In the genomic region with DNA sequence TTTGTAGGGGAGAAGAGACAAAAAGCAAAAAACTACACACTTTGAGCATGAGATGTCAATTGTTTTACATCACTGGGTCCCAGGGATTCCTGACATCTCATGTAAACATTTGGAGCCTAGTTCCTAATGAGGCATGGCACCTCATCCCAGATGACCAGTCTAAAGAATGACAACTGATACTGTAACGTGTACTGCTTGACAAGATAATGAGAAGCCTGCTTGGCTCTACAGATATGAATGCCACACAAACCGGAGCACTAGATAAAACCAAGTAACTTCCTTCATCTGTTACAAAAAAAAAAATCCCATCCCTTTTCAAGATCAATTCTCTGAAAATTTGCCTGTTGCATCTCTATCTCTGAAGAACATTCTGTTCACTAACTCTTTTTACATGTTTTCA, we compare ENCODE assay signal across 26 mouse cellular contexts. TPM values are rescaled to one million over a fixed set of nuclear protein-coding genes. Genes with fewer than 3 reads are reported as not detected.
DNase-seq lines count a peak whose midpoint lies in the region; ATAC-seq lines count a peak whose summit lies in the region.
"Had no signal": no experiment of that assay in that cellular context is flagged by ENCODE, and none has a peak within 500 bp of the region (broad histone marks: within the 10 kb centered on the region; RNA-seq: fewer than 3 reads in every experiment).

No protein-coding gene starts in this region.

- no peak overlapping the region for H3K9ac ChIP-seq in liver, embryonic 11.5 days (ENCODE audit: low read depth, low read length)
- no peak overlapping the region for H3K9ac ChIP-seq in liver, embryonic 15.5 days
- no peak overlapping the region for H3K9ac ChIP-seq in intestine, embryonic 16.5 days (ENCODE audit: low read depth, low read length)
- H3K9ac ChIP-seq: embryonic facial prominence, embryonic 15.5 days; forebrain, embryonic 15.5 days; heart, embryonic 12.5 days; hindbrain, embryonic 15.5 days had no signal

- no peaks in the 10 kb centered on the region for H3K9me3 ChIP-seq in liver, embryonic 11.5 days (ENCODE audit: control insufficient read depth, low read length)
- no peaks in the 10 kb centered on the region for H3K9me3 ChIP-seq in liver, embryonic 15.5 days (replicated peaks)
- H3K9me3 ChIP-seq in intestine, embryonic 16.5 days (ENCODE audit: control insufficient read depth, low read length), result no peaks in the 10 kb centered on the region
- H3K9me3 ChIP-seq: embryonic facial prominence, embryonic 15.5 days; forebrain, embryonic 15.5 days; heart, embryonic 12.5 days; hindbrain, embryonic 15.5 days had no signal

- 24% methylated on average over 2 of the region's 2 CpGs for WGBS in liver, embryonic 11.5 days
- 21% methylated on average over 2 of the region's 2 CpGs for WGBS in liver, embryonic 15.5 days (ENCODE audit: insufficient replicate concordance)
- 76% methylated on average over 2 of the region's 2 CpGs for WGBS in intestine, embryonic 16.5 days

- H3K4me2 ChIP-seq in liver, embryonic 11.5 days, result no peak overlapping the region; the same call in 1 of the 2 replicates
- H3K4me2 ChIP-seq in liver, embryonic 15.5 days, result peak overlapping the region; percentile 18; the same call in 1 of the 2 replicates
- H3K4me2 ChIP-seq in intestine, embryonic 16.5 days (ENCODE audit: low read depth, low read length), result no peak overlapping the region
- H3K4me2 ChIP-seq: embryonic facial prominence, embryonic 15.5 days; forebrain, embryonic 15.5 days; heart, embryonic 12.5 days; hindbrain, embryonic 15.5 days had no signal

- peaks cover 16% of the 10 kb centered on the region for H3K4me1 ChIP-seq in liver, embryonic 11.5 days (replicated peaks; ENCODE audit: control insufficient read depth, insufficient read depth, low read length)
- peaks cover 55% of the 10 kb centered on the region for H3K4me1 ChIP-seq in liver, embryonic 15.5 days (replicated peaks)
- 0 out of 2 replicates have a peak, but pooled peaks cover under 1% of the 10 kb centered on the region for H3K4me1 ChIP-seq in intestine, embryonic 16.5 days (ENCODE audit: control insufficient read depth, insufficient read depth, low read length)
- H3K4me1 ChIP-seq: embryonic facial prominence, embryonic 15.5 days had no signal

- 0 out of 2 replicates have a peak overlapping the region, but pooled peaks have one; percentile 22 for H3K27ac ChIP-seq in liver, embryonic 11.5 days (ENCODE audit: low read depth, low read length)
- H3K27ac ChIP-seq in liver, embryonic 15.5 days (replicated peaks), result peak overlapping the region; percentile 42
- no peak overlapping the region for H3K27ac ChIP-seq in intestine, embryonic 16.5 days (ENCODE audit: low read length)
- H3K27ac ChIP-seq: embryonic facial prominence, embryonic 15.5 days; forebrain, embryonic 15.5 days; hindbrain, embryonic 15.5 days had no signal

- no peaks in the 10 kb centered on the region for H3K36me3 ChIP-seq in liver, embryonic 11.5 days (ENCODE audit: control insufficient read depth, insufficient read depth, low read length)
- H3K36me3 ChIP-seq in liver, embryonic 15.5 days (replicated peaks), result no peaks in the 10 kb centered on the region
- no peaks in the 10 kb centered on the region for H3K36me3 ChIP-seq in intestine, embryonic 16.5 days (ENCODE audit: control insufficient read depth, insufficient read depth, low read length)
- H3K36me3 ChIP-seq: embryonic facial prominence, embryonic 15.5 days; forebrain, embryonic 15.5 days; heart, embryonic 12.5 days; hindbrain, embryonic 15.5 days had no signal

- ATAC-seq in liver, embryonic 11.5 days (replicated peaks; ENCODE audit: low FRiP score), result no peak
- no peak for ATAC-seq in liver, embryonic 15.5 days (ENCODE audit: insufficient read depth)
- ATAC-seq in megakaryocyte-erythroid progenitor cell, adult 5-6 weeks (replicated peaks; ENCODE audit: low FRiP score, low TSS enrichment, poor library complexity, severe bottlenecking), result peak; percentile 31
- ATAC-seq in intestine, embryonic 16.5 days, result no peak
- no peak for ATAC-seq in inflammation-experienced regulatory T-cells, adult 6 months
- ATAC-seq: forebrain, embryonic 15.5 days had no signal

- H3K27me3 ChIP-seq in liver, embryonic 11.5 days (replicated peaks; ENCODE audit: control insufficient read depth, insufficient read depth, low read length), result no peaks in the 10 kb centered on the region
- H3K27me3 ChIP-seq in liver, embryonic 15.5 days, result no peaks in the 10 kb centered on the region
- H3K27me3 ChIP-seq in intestine, embryonic 16.5 days (replicated peaks; ENCODE audit: control insufficient read depth, insufficient read depth, low read length), result no peaks in the 10 kb centered on the region
- H3K27me3 ChIP-seq: embryonic facial prominence, embryonic 15.5 days; forebrain, embryonic 15.5 days; hindbrain, embryonic 15.5 days had no signal

- peak; percentile 73 for DNase-seq in MEL-GATA-1-ER (ENCODE audit: extremely low read depth, low read depth)
- no peak for DNase-seq in liver, embryonic 11.5 days (ENCODE audit: low spot score)
- DNase-seq in cerebellum, adult 9-10 months, result no peak
- DNase-seq: adrenal gland, postnatal 10 days; cerebellum, adult 2 months; cerebellum, postnatal 14 days; embryo, embryonic 11 days; gastrocnemius, postnatal 14 days had no signal

- H3K4me3 ChIP-seq in liver, embryonic 11.5 days (ENCODE audit: low read depth, low read length), result no peak overlapping the region
- no peak overlapping the region for H3K4me3 ChIP-seq in liver, embryonic 15.5 days (replicated peaks)
- no peak overlapping the region for H3K4me3 ChIP-seq in intestine, embryonic 16.5 days (ENCODE audit: low read length)
- H3K4me3 ChIP-seq: embryonic facial prominence, embryonic 15.5 days; erythroblast, embryonic 14.5 days; forebrain, embryonic 15.5 days; heart, embryonic 12.5 days; hindbrain, embryonic 15.5 days had no signal

RNA-seq across cellular contexts. Expression of gene Gm11027, which starts 1.8 kb away (rescaled TPM):
- polyA plus RNA-seq in liver, embryonic 11.5 days (2014; fragmentation: Nextera tagmentation; extraction: Ambion mirVana), result not detected in 2 replicates
- not detected in 2 replicates for polyA plus RNA-seq in liver, embryonic 15.5 days (2015; fragmentation: Nextera tagmentation; extraction: Ambion mirVana)
- not detected in 2 replicates for total RNA-seq in megakaryocyte-erythroid progenitor cell, adult 5-6 weeks (2014; fragmentation: Nextera tagmentation)
- total RNA-seq in megakaryocyte-erythroid progenitor cell, adult 5-6 weeks (2017), result not detected in 2 replicates
- polyA plus RNA-seq in intestine, embryonic 16.5 days (2015; fragmentation: Nextera tagmentation; extraction: Ambion mirVana), result not detected in 2 replicates
- polyA plus RNA-seq in inflammation-experienced regulatory T-cells, adult 6 months (2017; shearing (Covaris generic)), result 1 to 10 TPM in 1 of 3 experiments, not detected in 2; 2.2 TPM
- total RNA-seq: adrenal gland, postnatal 10 days; CH12.LX; common myeloid progenitor, adult 5-6 weeks; gastrocnemius, postnatal 14 days; granulocyte monocyte progenitor cell, adult 5-6 weeks; heart, adult 8-10 months; heart, postnatal 25 days had no signal
- polyA plus RNA-seq: cerebellum, adult 2 months; embryonic facial prominence, embryonic 11.5 days; embryonic facial prominence, embryonic 15.5 days; erythroblast, embryonic 14.5 days; forebrain, embryonic 11.5 days; forebrain, embryonic 15.5 days; heart, embryonic 12.5 days; heart, embryonic 16.5 days; hindbrain, embryonic 11.5 days; hindbrain, embryonic 15.5 days had no signal

RNA-seq across cellular contexts. Expression of gene Esyt2, which starts 4.0 kb away (rescaled TPM):
- polyA plus RNA-seq in liver, embryonic 11.5 days (2014; fragmentation: Nextera tagmentation; extraction: Ambion mirVana), result 20.9 and 21.1 TPM in 2 replicates
- polyA plus RNA-seq in liver, embryonic 15.5 days (2015; fragmentation: Nextera tagmentation; extraction: Ambion mirVana), result 9.0 and 11.6 TPM in 2 replicates
- 59.9 and 75.9 TPM in 2 replicates for total RNA-seq in megakaryocyte-erythroid progenitor cell, adult 5-6 weeks (2014; fragmentation: Nextera tagmentation)
- total RNA-seq in megakaryocyte-erythroid progenitor cell, adult 5-6 weeks (2017), result 63.8 and 90.7 TPM in 2 replicates
- polyA plus RNA-seq in intestine, embryonic 16.5 days (2015; fragmentation: Nextera tagmentation; extraction: Ambion mirVana), result 15.7 and 18.0 TPM in 2 replicates
- 10 to 100 TPM; 42.0 to 63.3 (median 61.0) TPM for polyA plus RNA-seq in inflammation-experienced regulatory T-cells, adult 6 months (2017; shearing (Covaris generic))

RNA-seq across cellular contexts. Expression of gene Wdr60, which starts 14.1 kb away (rescaled TPM):
- 8.7 and 12.2 TPM in 2 replicates for polyA plus RNA-seq in liver, embryonic 11.5 days (2014; fragmentation: Nextera tagmentation; extraction: Ambion mirVana)
- 3.1 TPM in 2 replicates for polyA plus RNA-seq in liver, embryonic 15.5 days (2015; fragmentation: Nextera tagmentation; extraction: Ambion mirVana)
- total RNA-seq in megakaryocyte-erythroid progenitor cell, adult 5-6 weeks (2014; fragmentation: Nextera tagmentation), result 35.1 and 35.7 TPM in 2 replicates
- 33.8 and 38.9 TPM in 2 replicates for total RNA-seq in megakaryocyte-erythroid progenitor cell, adult 5-6 weeks (2017)
- 10.7 and 11.0 TPM in 2 replicates for polyA plus RNA-seq in intestine, embryonic 16.5 days (2015; fragmentation: Nextera tagmentation; extraction: Ambion mirVana)
- 1 to 10 TPM in 2 of 3 experiments, not detected in 1; 1.2 to 1.9 TPM for polyA plus RNA-seq in inflammation-experienced regulatory T-cells, adult 6 months (2017; shearing (Covaris generic))
